Mouse (Mus musculus) cerebral cortex, adult 2 months (tissue): ENCODE data around the gene Ptov1.

Experiments used
- WGBS: fragments of 180-500 bp; shearing (Covaris S2); methylation state at CpG from one replicate; pipeline ENCODE4 v1.1.7; 2018; 5-methylcytosine and 5-hydroxymethylcytosine counted together

Ptov1 gene

GRCm38 (mm10) chr7:44888256-44889105, 18.9 kb upstream of the Ptov1 start:
- 43% methylated on average over 13 of the region's 13 CpGs for WGBS

GRCm38 (mm10) chr7:44886964-44887363, 17.4 kb upstream of the Ptov1 start:
- WGBS, result 86% methylated on average over 7 of the region's 7 CpGs

- WGBS, result 94% methylated on average over 5 of the region's 5 CpGs
Measured at GRCm38 (mm10) chr7:44884637-44885036, 15.0 kb upstream of the Ptov1 start.

- whole genome bisulfite sequencing, result 94% methylated on average over 3 of the region's 3 CpGs
Measured at GRCm38 (mm10) chr7:44883036-44883435, 13.4 kb upstream of the Ptov1 start.

- WGBS, result 68% methylated on average over 14 of the region's 14 CpGs
Measured at GRCm38 (mm10) chr7:44877833-44878232, 8.2 kb upstream of the Ptov1 start.

GRCm38 (mm10) chr7:44871774-44872173, 2.2 kb upstream of the Ptov1 start:
- WGBS, result 90% methylated on average over 2 of the region's 2 CpGs

- 50% methylated on average over 1 of the region's 1 CpGs for WGBS
Measured at GRCm38 (mm10) chr7:44871181-44871580, 1.6 kb upstream of the Ptov1 start.

GRCm38 (mm10) chr7:44870614-44871013, 1.0 kb upstream of the Ptov1 start:
- WGBS, result 77% methylated on average over 6 of the region's 6 CpGs

- WGBS, result 1% methylated on average over 108 of the region's 108 CpGs
Measured at GRCm38 (mm10) chr7:44868919-44869696, 480 bp downstream of the Ptov1 start.

GRCm38 (mm10) chr7:44868465-44868864, 1.1 kb downstream of the Ptov1 start:
- WGBS, result 5% methylated on average over 16 of the region's 16 CpGs

GRCm38 (mm10) chr7:44867802-44868201, 1.8 kb downstream of the Ptov1 start:
- WGBS, result 22% methylated on average over 9 of the region's 9 CpGs

GRCm38 (mm10) chr7:44867010-44867702, 2.4 kb downstream of the Ptov1 start:
- 37% methylated on average over 19 of the region's 19 CpGs for WGBS

GRCm38 (mm10) chr7:44866276-44867009, 3.1 kb downstream of the Ptov1 start:
- 16% methylated on average over 15 of the region's 15 CpGs for WGBS

GRCm38 (mm10) chr7:44864595-44865542, 4.7 kb downstream of the Ptov1 start:
- WGBS, result 52% methylated on average over 24 of the region's 24 CpGs

- 71% methylated on average over 11 of the region's 11 CpGs for WGBS
Measured at GRCm38 (mm10) chr7:44863982-44864494, 5.5 kb downstream of the Ptov1 start.

- WGBS, result 80% methylated on average over 14 of the region's 14 CpGs
Measured at GRCm38 (mm10) chr7:44863210-44863609, 6.4 kb downstream of the Ptov1 start.

- 35% methylated on average over 8 of the region's 8 CpGs for WGBS
Measured at GRCm38 (mm10) chr7:44862434-44862833, 7.2 kb downstream of the Ptov1 start.

- 74% methylated on average over 14 of the region's 14 CpGs for WGBS
Measured at GRCm38 (mm10) chr7:44861429-44861816, 8.2 kb downstream of the Ptov1 start.

GRCm38 (mm10) chr7:44860576-44861428, 8.8 kb downstream of the Ptov1 start:
- WGBS, result 40% methylated on average over 22 of the region's 22 CpGs
